ENCODE assay signal across 8 mouse cellular contexts in genomic region chr11:51620084-51620483, GRCm38 (mm10). TPM values are rescaled to one million over a fixed set of nuclear protein-coding genes. Genes with fewer than 3 reads are reported as not detected.
A peak's percentile ranks its signal among the peaks of the same experiment; 100 is the strongest.
DNase-seq lines count a peak whose midpoint lies in the region; ATAC-seq and TF ChIP-seq lines count a peak whose summit lies in the region.

No protein-coding gene starts in this region.

- H3K9ac ChIP-seq in heart, postnatal 0 days (replicated peaks; ENCODE audit: low read depth, low read length), result peak overlapping the region; percentile 76
- peak overlapping the region; percentile 62 for H3K9ac ChIP-seq in hindbrain, embryonic 11.5 days (ENCODE audit: low read depth, low read length)
- H3K9ac ChIP-seq in midbrain, embryonic 11.5 days (ENCODE audit: low read length), result peak overlapping the region; percentile 80

- 1% methylated on average over 11 of the region's 11 CpGs for WGBS in heart, postnatal 0 days
- WGBS in hindbrain, embryonic 11.5 days, result 3% methylated on average over 11 of the region's 11 CpGs
- 2% methylated on average over 11 of the region's 11 CpGs for WGBS in midbrain, embryonic 11.5 days

- DNase-seq in heart, postnatal 0 days (ENCODE audit: low spot score), result no peak
- DNase-seq in heart, adult 8-10 months (ENCODE audit: low spot score), result no peak
- peak; percentile 7 for DNase-seq in ZHBTc4 (ENCODE audit: low read depth, low spot score)
- no peak for DNase-seq in hindbrain, embryonic 11.5 days (ENCODE audit: low spot score)
- no peak for DNase-seq in midbrain, embryonic 11.5 days (ENCODE audit: low spot score, missing footprints)
- DNase-seq in right cerebral cortex, adult 18-20 months, result no peak
- DNase-seq in ovary, postnatal 14 days (ENCODE audit: low spot score), result no peak

- TF ChIP-seq CTCF in heart, postnatal 0 days (IDR thresholded peaks at IDR 0.05; ENCODE audit: low read depth), result no peak

- TF ChIP-seq EP300 in heart, postnatal 0 days (IDR thresholded peaks at IDR 0.05; ENCODE audit: low read depth), result no peak

- peak overlapping the region; percentile 94 for H3K4me2 ChIP-seq in heart, postnatal 0 days (ENCODE audit: low read depth, low read length)
- H3K4me2 ChIP-seq in hindbrain, embryonic 11.5 days (replicated peaks; ENCODE audit: low read depth, low read length), result peak overlapping the region; percentile 53
- peak overlapping the region; percentile 58 for H3K4me2 ChIP-seq in midbrain, embryonic 11.5 days

- peaks cover 17% of the 10 kb centered on the region for H3K4me1 ChIP-seq in heart, postnatal 0 days (ENCODE audit: control insufficient read depth, insufficient read depth)
- no peaks in the 10 kb centered on the region for H3K4me1 ChIP-seq in hindbrain, embryonic 11.5 days (replicated peaks; ENCODE audit: control insufficient read depth, insufficient read depth, low read length)
- H3K4me1 ChIP-seq in midbrain, embryonic 11.5 days (ENCODE audit: control insufficient read depth, insufficient read depth, low read length), result peaks cover 16% of the 10 kb centered on the region

- H3K4me3 ChIP-seq in heart, postnatal 0 days (ENCODE audit: low read depth, low read length), result peak overlapping the region; percentile 82
- H3K4me3 ChIP-seq in hindbrain, embryonic 11.5 days (ENCODE audit: low read depth, low read length), result peak overlapping the region; percentile 78
- H3K4me3 ChIP-seq in midbrain, embryonic 11.5 days (ENCODE audit: low read depth, low read length), result peak overlapping the region; percentile 74

- no peak for ATAC-seq in heart, postnatal 0 days (ENCODE audit: insufficient read depth, low read depth)
- ATAC-seq in hindbrain, embryonic 11.5 days (ENCODE audit: low FRiP score), result no peak
- no peak for ATAC-seq in midbrain, embryonic 11.5 days (ENCODE audit: low FRiP score)
- ATAC-seq in CD4-positive, CD25-positive, alpha-beta regulatory T cell, adult 4 months, result no peak

- no peaks in the 10 kb centered on the region for H3K27me3 ChIP-seq in heart, postnatal 0 days (ENCODE audit: control insufficient read depth, insufficient read depth, low read length)
- H3K27me3 ChIP-seq in hindbrain, embryonic 11.5 days (ENCODE audit: control insufficient read depth, insufficient read depth, low read length), result no peaks in the 10 kb centered on the region
- no peaks in the 10 kb centered on the region for H3K27me3 ChIP-seq in midbrain, embryonic 11.5 days (ENCODE audit: control insufficient read depth, insufficient read depth, low read length)

- no peaks in the 10 kb centered on the region for H3K9me3 ChIP-seq in heart, postnatal 0 days (replicated peaks; ENCODE audit: control insufficient read depth, low read length)
- H3K9me3 ChIP-seq in hindbrain, embryonic 11.5 days (ENCODE audit: control insufficient read depth, low read length), result no peaks in the 10 kb centered on the region
- no peaks in the 10 kb centered on the region for H3K9me3 ChIP-seq in midbrain, embryonic 11.5 days (ENCODE audit: control insufficient read depth, low read length)

- peaks cover 28% of the 10 kb centered on the region for H3K36me3 ChIP-seq in heart, postnatal 0 days (replicated peaks; ENCODE audit: control insufficient read depth, insufficient read depth, low read length)
- peaks cover 13% of the 10 kb centered on the region for H3K36me3 ChIP-seq in hindbrain, embryonic 11.5 days (ENCODE audit: control insufficient read depth, insufficient read depth, low read length)
- peaks cover 21% of the 10 kb centered on the region for H3K36me3 ChIP-seq in midbrain, embryonic 11.5 days (ENCODE audit: control insufficient read depth, insufficient read depth, low read length)

- H3K27ac ChIP-seq in heart, postnatal 0 days (ENCODE audit: low read depth), result peak overlapping the region; percentile 70; the same call in 1 of the 2 replicates
- no peak overlapping the region for H3K27ac ChIP-seq in hindbrain, embryonic 11.5 days (ENCODE audit: low read depth, low read length)
- H3K27ac ChIP-seq in midbrain, embryonic 11.5 days (ENCODE audit: low read depth, low read length), result no peak overlapping the region

RNA-seq across cellular contexts. Expression of gene Nhp2, which starts 0.5 kb away (rescaled TPM):
- 34.1 and 58.2 TPM in 2 replicates for total RNA-seq in heart, postnatal 0 days (2014; rRNA removed; ENCODE audit: low replicate concordance)
- 59.7 and 61.4 TPM in 2 replicates for polyA plus RNA-seq in heart, postnatal 0 days (2015; fragmentation: Nextera tagmentation; extraction: Ambion mirVana)
- 10 to 100 TPM; 18.4 to 23.7 (median 21.4) TPM for total RNA-seq in heart, adult 8-10 months (2022)
- 154 and 156 TPM in 2 replicates for polyA plus RNA-seq in hindbrain, embryonic 11.5 days (2014; fragmentation: Nextera tagmentation; extraction: Ambion mirVana)
- 152 and 167 TPM in 2 replicates for polyA plus RNA-seq in midbrain, embryonic 11.5 days (2014; fragmentation: Nextera tagmentation; extraction: Ambion mirVana)
- 100 to 1,000 TPM in 1 of 2 experiments, 10 to 100 TPM in 1; 87.8 to 116 TPM for polyA plus RNA-seq in CD4-positive, CD25-positive, alpha-beta regulatory T cell, adult 4 months (2017; shearing (Covaris generic))

RNA-seq across cellular contexts. Expression of gene Hnrnpab, which starts 13.4 kb away (rescaled TPM):
- total RNA-seq in heart, postnatal 0 days (2014; rRNA removed; ENCODE audit: low replicate concordance), result 136 and 225 TPM in 2 replicates
- polyA plus RNA-seq in heart, postnatal 0 days (2015; fragmentation: Nextera tagmentation; extraction: Ambion mirVana), result 156 and 159 TPM in 2 replicates
- total RNA-seq in heart, adult 8-10 months (2022), result 100 to 1,000 TPM; 119 to 149 (median 133) TPM
- polyA plus RNA-seq in hindbrain, embryonic 11.5 days (2014; fragmentation: Nextera tagmentation; extraction: Ambion mirVana), result 777 and 822 TPM in 2 replicates
- polyA plus RNA-seq in midbrain, embryonic 11.5 days (2014; fragmentation: Nextera tagmentation; extraction: Ambion mirVana), result 802 and 844 TPM in 2 replicates
- polyA plus RNA-seq in CD4-positive, CD25-positive, alpha-beta regulatory T cell, adult 4 months (2017; shearing (Covaris generic)), result 10 to 100 TPM; 21.2 to 36.2 TPM

RNA-seq across cellular contexts. Expression of gene Rmnd5b, which starts 15.6 kb away (rescaled TPM):
- total RNA-seq in heart, postnatal 0 days (2014; rRNA removed; ENCODE audit: low replicate concordance), result 38.6 and 54.3 TPM in 2 replicates
- polyA plus RNA-seq in heart, postnatal 0 days (2015; fragmentation: Nextera tagmentation; extraction: Ambion mirVana), result 25.8 and 30.0 TPM in 2 replicates
- 10 to 100 TPM; 12.6 to 19.1 (median 15.3) TPM for total RNA-seq in heart, adult 8-10 months (2022)
- 42.5 and 43.7 TPM in 2 replicates for polyA plus RNA-seq in hindbrain, embryonic 11.5 days (2014; fragmentation: Nextera tagmentation; extraction: Ambion mirVana)
- 40.4 and 41.5 TPM in 2 replicates for polyA plus RNA-seq in midbrain, embryonic 11.5 days (2014; fragmentation: Nextera tagmentation; extraction: Ambion mirVana)
- 10 to 100 TPM; 46.6 to 54.0 TPM for polyA plus RNA-seq in CD4-positive, CD25-positive, alpha-beta regulatory T cell, adult 4 months (2017; shearing (Covaris generic))

RNA-seq across cellular contexts. Expression of gene N4bp3, which starts 30.6 kb away (rescaled TPM):
- 31.2 and 34.8 TPM in 2 replicates for total RNA-seq in heart, postnatal 0 days (2014; rRNA removed; ENCODE audit: low replicate concordance)
- 18.1 and 20.2 TPM in 2 replicates for polyA plus RNA-seq in heart, postnatal 0 days (2015; fragmentation: Nextera tagmentation; extraction: Ambion mirVana)
- total RNA-seq in heart, adult 8-10 months (2022), result 10 to 100 TPM in 3 of 4 experiments, 1 to 10 TPM in 1; 9.2 to 10.8 (median 10.3) TPM
- polyA plus RNA-seq in hindbrain, embryonic 11.5 days (2014; fragmentation: Nextera tagmentation; extraction: Ambion mirVana), result 6.6 and 6.9 TPM in 2 replicates
- polyA plus RNA-seq in midbrain, embryonic 11.5 days (2014; fragmentation: Nextera tagmentation; extraction: Ambion mirVana), result 6.3 and 9.2 TPM in 2 replicates
- polyA plus RNA-seq in CD4-positive, CD25-positive, alpha-beta regulatory T cell, adult 4 months (2017; shearing (Covaris generic)), result 1 to 10 TPM; 1.2 to 2.5 TPM

RNA-seq across cellular contexts. Expression of gene D930048N14Rik, which starts 30.7 kb away (rescaled TPM):
- 0.08 and 0.58 TPM in 2 replicates for total RNA-seq in heart, postnatal 0 days (2014; rRNA removed; ENCODE audit: low replicate concordance)
- 0.74 and 0.78 TPM in 2 replicates for polyA plus RNA-seq in heart, postnatal 0 days (2015; fragmentation: Nextera tagmentation; extraction: Ambion mirVana)
- total RNA-seq in heart, adult 8-10 months (2022), result 1 to 10 TPM in 1 of 4 experiments, under 1 TPM in 3; 0.22 to 1.0 (median 0.63) TPM
- 0.73 and 1.2 TPM in 2 replicates for polyA plus RNA-seq in hindbrain, embryonic 11.5 days (2014; fragmentation: Nextera tagmentation; extraction: Ambion mirVana)
- polyA plus RNA-seq in midbrain, embryonic 11.5 days (2014; fragmentation: Nextera tagmentation; extraction: Ambion mirVana), result 0.18 and 0.52 TPM in 2 replicates
- under 1 TPM in 1 of 2 experiments, not detected in 1; 0.62 TPM for polyA plus RNA-seq in CD4-positive, CD25-positive, alpha-beta regulatory T cell, adult 4 months (2017; shearing (Covaris generic))
